In genomic region chr7:80231971-80232488, GRCm38 (mm10) we compare ENCODE assay signal across 8 mouse cellular contexts. TPM values are rescaled to one million over a fixed set of nuclear protein-coding genes. Genes with fewer than 3 reads are reported as not detected.
A peak's percentile ranks its signal among the peaks of the same experiment; 100 is the strongest.
DNase-seq lines count a peak whose midpoint lies in the region; ATAC-seq and TF ChIP-seq lines count a peak whose summit lies in the region.

No protein-coding gene starts in this region.

- peak overlapping the region; percentile 75 for H3K9ac ChIP-seq in heart, embryonic 16.5 days (ENCODE audit: low read length)
- H3K9ac ChIP-seq in hindbrain, embryonic 15.5 days: peak overlapping the region; percentile 77
- peak overlapping the region; percentile 94 for H3K9ac ChIP-seq in liver, embryonic 14.5 days (replicated peaks)
- H3K9ac ChIP-seq in stomach, embryonic 15.5 days: peak overlapping the region; percentile 40

- peaks cover 14% of the 10 kb centered on the region for H3K4me1 ChIP-seq in heart, embryonic 16.5 days (ENCODE audit: control insufficient read depth, insufficient read depth, low read length)
- H3K4me1 ChIP-seq in hindbrain, embryonic 15.5 days (replicated peaks): peaks cover 29% of the 10 kb centered on the region
- H3K4me1 ChIP-seq in liver, embryonic 14.5 days (replicated peaks; ENCODE audit: control insufficient read depth in 2 of 2, insufficient read depth in 2 of 2, low read length in 1 of 2): peaks cover 10 to 22% of the 10 kb centered on the region in 2 experiments
- peaks cover 16% of the 10 kb centered on the region for H3K4me1 ChIP-seq in stomach, embryonic 15.5 days

- peak overlapping the region; percentile 71 for H3K27ac ChIP-seq in heart, embryonic 16.5 days (ENCODE audit: low read length)
- H3K27ac ChIP-seq in hindbrain, embryonic 15.5 days (replicated peaks): peak overlapping the region; percentile 29; the same call in 1 of the 2 replicates
- peak overlapping the region; percentile 89 for H3K27ac ChIP-seq in liver, embryonic 14.5 days
- H3K27ac ChIP-seq in stomach, embryonic 15.5 days: peak overlapping the region; percentile 87

- H3K4me2 ChIP-seq in heart, embryonic 16.5 days (ENCODE audit: low read depth, low read length): peak overlapping the region; percentile 85
- H3K4me2 ChIP-seq in hindbrain, embryonic 15.5 days: peak overlapping the region; percentile 70
- peak overlapping the region; percentile 99 for H3K4me2 ChIP-seq in liver, embryonic 14.5 days (ENCODE audit: low read depth)
- peak overlapping the region; percentile 70 for H3K4me2 ChIP-seq in stomach, embryonic 15.5 days

- H3K4me3 ChIP-seq in heart, embryonic 16.5 days (ENCODE audit: low read length): peak overlapping the region; percentile 92
- H3K4me3 ChIP-seq in hindbrain, embryonic 15.5 days: peak overlapping the region; percentile 93
- H3K4me3 ChIP-seq in liver, embryonic 14.5 days (ENCODE audit: insufficient read depth in 1 of 2, low read depth in 2 of 2, low read length in 2 of 2): peak overlapping the region; percentile 88 to 91
- peak overlapping the region; percentile 80 for H3K4me3 ChIP-seq in stomach, embryonic 15.5 days (replicated peaks)

- H3K27me3 ChIP-seq in heart, embryonic 16.5 days (ENCODE audit: control insufficient read depth, insufficient read depth, low read length): no peaks in the 10 kb centered on the region
- 0 out of 2 replicates have a peak, but pooled peaks cover 5% of the 10 kb centered on the region for H3K27me3 ChIP-seq in hindbrain, embryonic 15.5 days
- H3K27me3 ChIP-seq in liver, embryonic 14.5 days (ENCODE audit: control insufficient read depth, insufficient read depth, low read length): no peaks in the 10 kb centered on the region
- H3K27me3 ChIP-seq in stomach, embryonic 15.5 days (replicated peaks): no peaks in the 10 kb centered on the region

- DNase-seq in heart, postnatal 4 days: no peak
- DNase-seq in adipocyte (ENCODE audit: low spot score): peak; percentile 45
- peak in 2 of 3 experiments; percentile 33 to 55 for DNase-seq in liver, embryonic 14.5 days (ENCODE audit: low read depth in 3 of 3, low spot score in 3 of 3)
- DNase-seq in ovary, adult 18-20 months (ENCODE audit: low spot score): no peak
- DNase-seq in urinary bladder, postnatal 10 days (ENCODE audit: low spot score): no peak

- WGBS in heart, embryonic 16.5 days: under 1% methylated on average over 29 of the region's 29 CpGs
- under 1% methylated on average over 29 of the region's 29 CpGs for WGBS in hindbrain, embryonic 15.5 days
- WGBS in liver, embryonic 14.5 days (ENCODE audit: insufficient replicate concordance): under 1% methylated on average over 29 of the region's 29 CpGs
- WGBS in stomach, embryonic 15.5 days: under 1% methylated on average over 29 of the region's 29 CpGs

- no peak for TF ChIP-seq EP300 in liver, embryonic 14.5 days (IDR thresholded peaks at IDR 0.05; ENCODE audit: low read depth)

- peak; percentile 11 for ATAC-seq in heart, embryonic 16.5 days (replicated peaks; ENCODE audit: extremely low read depth, insufficient read depth, low FRiP score)
- no peak for ATAC-seq in hindbrain, embryonic 15.5 days (ENCODE audit: low FRiP score, low read depth)
- peak; percentile 47 for ATAC-seq in liver, embryonic 14.5 days (ENCODE audit: insufficient read depth)
- peak; percentile 36 for ATAC-seq in stomach, embryonic 15.5 days (ENCODE audit: insufficient read depth, low FRiP score, low read depth)

- no peaks in the 10 kb centered on the region for H3K9me3 ChIP-seq in heart, embryonic 16.5 days (replicated peaks; ENCODE audit: control insufficient read depth, low read length)
- H3K9me3 ChIP-seq in hindbrain, embryonic 15.5 days: no peaks in the 10 kb centered on the region
- H3K9me3 ChIP-seq in liver, embryonic 14.5 days (ENCODE audit: control insufficient read depth, low read length): no peaks in the 10 kb centered on the region
- H3K9me3 ChIP-seq in stomach, embryonic 15.5 days: no peaks in the 10 kb centered on the region

- peaks cover 5% of the 10 kb centered on the region; the same call in 1 of the 2 replicates for H3K36me3 ChIP-seq in heart, embryonic 16.5 days (ENCODE audit: control insufficient read depth, insufficient read depth)
- H3K36me3 ChIP-seq in hindbrain, embryonic 15.5 days: peaks cover 2% of the 10 kb centered on the region; the same call in 1 of the 2 replicates
- peaks cover 8% of the 10 kb centered on the region for H3K36me3 ChIP-seq in liver, embryonic 14.5 days (replicated peaks; ENCODE audit: control insufficient read depth, insufficient read depth, low read depth)
- peaks cover 9% of the 10 kb centered on the region; the same call in 1 of the 2 replicates for H3K36me3 ChIP-seq in stomach, embryonic 15.5 days

- TF ChIP-seq CTCF in liver, embryonic 14.5 days (IDR thresholded peaks at IDR 0.05; ENCODE audit: low read depth): no peak

RNA-seq across cellular contexts. Expression of gene Cib1, which starts 0.6 kb away (rescaled TPM):
- polyA plus RNA-seq in heart, embryonic 16.5 days (2015; fragmentation: Nextera tagmentation; extraction: Ambion mirVana): 65.6 and 65.9 TPM in 2 replicates
- 10 to 100 TPM; 26.2 to 27.7 TPM for total RNA-seq in heart, postnatal 4 days (2021)
- polyA plus RNA-seq in hindbrain, embryonic 15.5 days (2015; fragmentation: Nextera tagmentation; extraction: Ambion mirVana): 36.4 and 38.3 TPM in 2 replicates
- polyA plus RNA-seq in liver, embryonic 14.5 days (2012; rRNA removed): 43.1 and 45.9 TPM in 2 replicates
- 90.6 and 94.2 TPM in 2 replicates for polyA plus RNA-seq in liver, embryonic 14.5 days (2014; fragmentation: Nextera tagmentation; extraction: Ambion mirVana)
- polyA plus RNA-seq in stomach, embryonic 15.5 days (2015; fragmentation: Nextera tagmentation; extraction: Ambion mirVana): 157 and 158 TPM in 2 replicates

RNA-seq across cellular contexts. Expression of gene Gdpgp1, which starts 0.6 kb away (rescaled TPM):
- 3.2 and 4.2 TPM in 2 replicates for polyA plus RNA-seq in heart, embryonic 16.5 days (2015; fragmentation: Nextera tagmentation; extraction: Ambion mirVana)
- 1 to 10 TPM; 2.5 to 2.6 TPM for total RNA-seq in heart, postnatal 4 days (2021)
- 4.5 and 4.6 TPM in 2 replicates for polyA plus RNA-seq in hindbrain, embryonic 15.5 days (2015; fragmentation: Nextera tagmentation; extraction: Ambion mirVana)
- 1.3 TPM in 2 replicates for polyA plus RNA-seq in liver, embryonic 14.5 days (2012; rRNA removed)
- 1.1 and 1.2 TPM in 2 replicates for polyA plus RNA-seq in liver, embryonic 14.5 days (2014; fragmentation: Nextera tagmentation; extraction: Ambion mirVana)
- polyA plus RNA-seq in stomach, embryonic 15.5 days (2015; fragmentation: Nextera tagmentation; extraction: Ambion mirVana): 5.2 and 5.3 TPM in 2 replicates

RNA-seq across cellular contexts. Expression of gene Ttll13, which starts 14.1 kb away (rescaled TPM):
- polyA plus RNA-seq in heart, embryonic 16.5 days (2015; fragmentation: Nextera tagmentation; extraction: Ambion mirVana): 0.60 and 1.2 TPM in 2 replicates
- total RNA-seq in heart, postnatal 4 days (2021): under 1 TPM; 0.47 to 0.86 TPM
- 1.9 and 2.5 TPM in 2 replicates for polyA plus RNA-seq in hindbrain, embryonic 15.5 days (2015; fragmentation: Nextera tagmentation; extraction: Ambion mirVana)
- polyA plus RNA-seq in liver, embryonic 14.5 days (2012; rRNA removed): 0.11 and 0.23 TPM in 2 replicates
- 0.18 and 0.20 TPM in 2 replicates for polyA plus RNA-seq in liver, embryonic 14.5 days (2014; fragmentation: Nextera tagmentation; extraction: Ambion mirVana)
- polyA plus RNA-seq in stomach, embryonic 15.5 days (2015; fragmentation: Nextera tagmentation; extraction: Ambion mirVana): 1.1 and 1.6 TPM in 2 replicates

RNA-seq across cellular contexts. Expression of gene Ngrn, which starts 29.0 kb away (rescaled TPM):
- 39.8 and 45.0 TPM in 2 replicates for polyA plus RNA-seq in heart, embryonic 16.5 days (2015; fragmentation: Nextera tagmentation; extraction: Ambion mirVana)
- total RNA-seq in heart, postnatal 4 days (2021): 10 to 100 TPM; 23.5 to 24.8 TPM
- 65.2 and 73.8 TPM in 2 replicates for polyA plus RNA-seq in hindbrain, embryonic 15.5 days (2015; fragmentation: Nextera tagmentation; extraction: Ambion mirVana)
- polyA plus RNA-seq in liver, embryonic 14.5 days (2012; rRNA removed): 14.2 and 21.4 TPM in 2 replicates
- 26.7 and 28.3 TPM in 2 replicates for polyA plus RNA-seq in liver, embryonic 14.5 days (2014; fragmentation: Nextera tagmentation; extraction: Ambion mirVana)
- polyA plus RNA-seq in stomach, embryonic 15.5 days (2015; fragmentation: Nextera tagmentation; extraction: Ambion mirVana): 47.3 and 52.0 TPM in 2 replicates

RNA-seq across cellular contexts. Expression of gene Vps33b, which starts 37.4 kb away (rescaled TPM):
- 10.3 and 12.7 TPM in 2 replicates for polyA plus RNA-seq in heart, embryonic 16.5 days (2015; fragmentation: Nextera tagmentation; extraction: Ambion mirVana)
- total RNA-seq in heart, postnatal 4 days (2021): 10 to 100 TPM; 10.6 TPM
- 23.9 and 32.1 TPM in 2 replicates for polyA plus RNA-seq in hindbrain, embryonic 15.5 days (2015; fragmentation: Nextera tagmentation; extraction: Ambion mirVana)
- 5.3 and 6.7 TPM in 2 replicates for polyA plus RNA-seq in liver, embryonic 14.5 days (2012; rRNA removed)
- polyA plus RNA-seq in liver, embryonic 14.5 days (2014; fragmentation: Nextera tagmentation; extraction: Ambion mirVana): 3.6 and 4.2 TPM in 2 replicates
- 12.9 and 15.6 TPM in 2 replicates for polyA plus RNA-seq in stomach, embryonic 15.5 days (2015; fragmentation: Nextera tagmentation; extraction: Ambion mirVana)

Comparison
In these comparisons a context has a peak if more than half of its experiments do, and no peak if none do; other contexts are left out.
1. H3K27ac ChIP-seq: peak in every context shown above with its lines; median percentile 89 in liver, embryonic 14.5 days; 87 in stomach, embryonic 15.5 days; 71 in heart, embryonic 16.5 days; 29 in hindbrain, embryonic 15.5 days.
2. H3K9ac ChIP-seq: peak in every context shown above with its lines; median percentile 94 in liver, embryonic 14.5 days; 77 in hindbrain, embryonic 15.5 days; 75 in heart, embryonic 16.5 days; 40 in stomach, embryonic 15.5 days.
3. DNase-seq: peak in adipocyte (single experiment) and liver, embryonic 14.5 days (2 of 3); none in heart, postnatal 4 days (single experiment), ovary, adult 18-20 months (single experiment) and urinary bladder, postnatal 10 days (single experiment).
4. Peak in every context shown above with its lines, with median percentiles within 50 percentile points of each other: H3K4me2 ChIP-seq and H3K4me3 ChIP-seq.